Mouse (Mus musculus) thymus, adult 18-20 months (tissue): ENCODE measurements around the gene Emg1.

Source experiments
- DNase-seq, 2 experiments: peaks; one replicate each; pipeline ENCODE4 v3.0.0; 2022; ENCODE audit warnings: mixed read lengths in 2 of 2

Gene Emg1

DNA sequence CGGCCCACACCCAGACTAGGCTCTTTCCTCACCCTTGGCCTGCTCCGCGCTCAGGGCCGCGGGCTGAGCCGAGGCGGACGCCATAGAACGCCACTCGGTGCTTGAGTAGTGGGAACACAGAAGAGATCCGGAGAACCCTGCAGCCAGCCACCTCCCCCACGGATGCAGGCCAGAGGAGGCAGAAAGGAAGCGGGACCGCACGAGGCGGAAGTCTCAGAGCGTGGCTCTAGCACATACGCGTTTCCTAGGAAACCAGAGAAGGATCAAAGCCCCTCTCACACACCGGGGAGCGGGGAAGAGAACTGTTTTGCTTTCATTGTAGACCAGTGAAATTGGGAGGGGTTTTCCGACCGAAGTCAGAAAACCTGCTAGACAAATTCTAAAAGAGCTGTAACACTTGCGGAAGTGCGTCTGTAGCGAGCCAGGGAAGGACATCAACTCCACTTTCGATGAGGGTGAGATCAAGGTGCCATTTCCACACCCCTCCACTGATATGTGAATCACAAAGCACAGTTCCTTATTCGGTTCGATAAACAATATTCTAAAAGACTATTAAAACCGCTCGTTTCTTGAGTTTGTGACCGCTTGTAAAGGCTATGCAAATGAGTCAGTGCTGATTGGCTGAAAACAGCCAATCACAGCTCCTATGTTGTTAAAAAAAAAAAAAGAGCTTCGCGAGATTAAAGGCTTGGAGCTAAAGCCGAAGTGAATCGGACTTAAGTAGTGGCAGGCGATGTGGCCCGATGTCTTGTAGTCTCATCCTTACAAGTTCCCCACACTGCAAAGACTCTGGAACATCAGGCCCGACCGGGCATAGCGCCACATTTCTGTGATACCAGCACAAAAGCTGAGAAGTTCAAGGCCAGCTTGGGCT is 29.1 kb upstream of the Emg1 start, which contains the start of gene Grcc10:
TSS of gene Grcc10 (minus strand) at position 487 of the 874 bp plus-strand sequence.
- DNase-seq: peak; percentile 89 to 95

GRCm38 (mm10) chr6:124740211-124740887 is 28.4 kb upstream of the Emg1 start:
- DNase-seq: peak; percentile 55 to 59

DNA sequence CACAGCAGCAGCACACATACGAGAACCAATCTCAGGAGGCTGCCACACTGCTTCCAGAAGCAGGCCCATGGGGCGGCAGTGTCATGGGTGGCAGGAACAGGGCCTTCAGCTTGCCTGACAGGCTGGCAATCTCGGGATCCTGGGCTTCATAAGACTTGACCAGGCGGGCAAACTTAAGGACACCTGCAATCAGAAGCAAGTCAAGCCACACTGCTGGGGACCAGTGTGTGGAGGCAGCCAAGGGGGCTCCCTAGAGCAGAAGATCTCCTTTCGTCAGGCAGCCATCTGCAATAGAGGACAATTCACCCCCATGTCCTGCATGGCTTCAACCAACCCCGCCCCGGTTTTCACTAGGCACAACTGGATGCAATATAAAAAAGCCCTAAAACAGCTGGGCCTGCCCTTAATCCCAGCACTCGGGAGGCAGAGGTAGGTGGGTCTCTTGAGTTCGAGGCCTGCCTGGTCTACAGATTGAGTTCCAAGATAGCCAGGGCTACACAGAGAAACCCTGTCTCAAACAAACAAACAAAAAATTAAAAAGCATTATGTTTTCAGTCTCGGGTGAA is 27.3 kb upstream of the Emg1 start:
- no peak for DNase-seq

GRCm38 (mm10) chr6:124738511-124739023 is 26.6 kb upstream of the Emg1 start, which contains the start of gene Ptpn6:
TSS of gene Ptpn6 (minus strand) at chr6:124738714.
- no peak for DNase-seq

GRCm38 (mm10) chr6:124737040-124737439 is 25.1 kb upstream of the Emg1 start:
- no peak for DNase-seq

DNA sequence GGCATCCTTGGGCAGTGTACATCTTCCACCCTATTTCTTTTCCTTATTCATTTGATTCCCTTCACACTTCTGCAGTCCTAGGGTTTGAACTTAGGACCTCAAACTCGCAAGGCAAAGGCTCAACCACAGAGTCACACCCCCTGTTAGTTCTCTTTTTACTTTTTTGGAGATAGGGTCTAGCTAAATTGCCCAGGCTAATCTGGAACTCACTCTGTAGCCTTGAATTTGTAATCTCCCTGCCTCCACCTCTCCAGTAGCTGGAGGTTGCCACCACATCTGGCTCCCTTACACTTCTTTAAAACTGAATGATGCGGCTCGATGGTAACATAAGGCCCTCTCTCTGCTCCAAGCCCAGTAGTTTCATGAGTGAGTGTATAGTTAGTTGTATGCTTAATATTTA is 22.4 kb upstream of the Emg1 start:
- DNase-seq: no peak

- peak; percentile 84 to 89 for DNase-seq
Observed at GRCm38 (mm10) chr6:124732476-124733370, 20.7 kb upstream of the Emg1 start.

DNA sequence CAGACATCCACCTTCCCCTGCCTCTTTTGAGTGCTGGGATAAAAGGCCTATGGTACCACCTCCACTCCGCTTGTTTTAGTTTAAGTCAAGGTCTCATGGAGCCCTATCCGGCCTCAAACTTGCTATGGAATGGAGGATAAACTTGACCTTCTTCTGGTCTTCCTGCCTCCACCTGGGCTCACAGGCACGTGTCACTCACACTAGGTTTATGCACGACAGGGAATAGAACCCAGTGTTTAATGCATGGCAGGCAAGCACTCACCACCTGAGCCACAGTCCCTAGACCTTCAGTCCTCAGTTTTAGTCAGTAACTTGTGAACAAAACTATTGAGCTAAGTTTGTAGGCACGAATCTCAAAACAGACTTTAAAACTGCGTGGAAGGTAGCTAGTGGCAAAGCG is 19.1 kb upstream of the Emg1 start:
- peak in 1 of 2 experiments; percentile 9 for DNase-seq

GRCm38 (mm10) chr6:124729850-124730705 is 18.1 kb upstream of the Emg1 start:
- DNase-seq: peak in 1 of 2 experiments; percentile 70

DNA sequence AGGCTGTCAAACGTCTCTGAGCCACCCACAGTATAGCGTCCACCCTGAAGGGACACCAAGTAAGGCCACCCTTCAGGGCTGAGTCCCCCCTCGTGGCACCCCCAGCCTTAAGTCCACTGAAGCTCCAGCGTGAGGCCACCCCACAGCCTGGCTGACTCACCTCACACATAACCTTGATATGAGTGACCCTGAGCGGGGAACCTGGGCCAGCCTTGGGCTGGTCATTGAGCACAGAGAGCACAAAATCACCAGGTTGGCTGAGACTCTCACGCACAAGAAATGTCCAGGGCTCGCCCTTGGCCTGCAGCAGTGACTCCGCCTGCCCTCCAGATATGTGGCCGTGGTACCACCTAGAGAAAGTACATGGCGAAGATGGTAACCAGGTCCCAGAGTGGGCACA is 16.6 kb upstream of the Emg1 start:
- DNase-seq: no peak

- no peak for DNase-seq
Observed at GRCm38 (mm10) chr6:124724472-124724871, 12.5 kb upstream of the Emg1 start.

DNA sequence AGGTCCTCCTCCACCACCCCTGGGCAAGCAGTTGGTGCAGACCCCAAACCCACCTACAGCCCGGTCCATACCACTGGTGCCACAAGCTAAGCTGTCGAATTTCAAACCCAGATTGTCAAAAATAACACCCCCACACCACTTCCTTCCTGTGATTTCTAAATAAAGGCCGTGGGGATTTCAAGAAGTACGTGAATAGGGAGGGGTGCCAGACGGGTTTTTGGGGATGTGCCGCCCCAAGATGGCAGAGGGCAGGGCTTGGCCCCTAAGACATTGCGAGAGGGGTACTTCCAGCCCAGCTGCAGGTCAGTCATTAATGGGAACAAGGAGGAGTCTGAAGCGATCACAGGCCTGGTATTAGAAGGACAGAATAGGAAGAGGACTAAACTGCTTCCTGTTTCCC is 11.6 kb upstream of the Emg1 start:
- no peak for DNase-seq

DNA sequence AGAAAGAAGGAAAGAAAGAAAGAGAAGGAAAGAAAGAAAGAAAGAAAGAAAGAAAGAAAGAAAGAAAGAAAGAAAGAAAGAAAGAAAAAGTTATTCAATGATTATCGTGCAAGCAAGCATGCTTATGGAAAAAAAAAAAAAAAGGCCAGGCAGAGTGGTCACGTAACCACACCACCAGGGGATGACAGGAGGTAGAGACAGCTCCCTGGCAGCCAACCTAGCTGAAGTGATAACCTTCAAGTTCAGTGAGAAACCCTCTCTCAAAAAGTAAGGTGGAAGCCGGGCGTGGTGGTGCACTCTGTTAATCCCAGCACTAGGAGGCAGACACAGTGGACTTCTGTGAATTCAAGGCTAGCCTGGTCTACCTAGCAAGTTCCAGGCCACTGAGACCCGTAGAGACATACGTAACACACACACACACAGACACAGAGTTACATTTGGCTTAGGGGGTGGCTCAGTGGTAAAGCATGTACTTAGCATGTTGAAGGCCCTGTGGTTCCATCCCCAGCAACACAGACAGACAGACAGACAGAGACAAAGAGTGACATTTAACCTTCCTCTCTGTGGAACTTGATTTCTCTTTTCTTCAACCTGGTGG is 11.0 kb upstream of the Emg1 start:
- DNase-seq: no peak

DNA sequence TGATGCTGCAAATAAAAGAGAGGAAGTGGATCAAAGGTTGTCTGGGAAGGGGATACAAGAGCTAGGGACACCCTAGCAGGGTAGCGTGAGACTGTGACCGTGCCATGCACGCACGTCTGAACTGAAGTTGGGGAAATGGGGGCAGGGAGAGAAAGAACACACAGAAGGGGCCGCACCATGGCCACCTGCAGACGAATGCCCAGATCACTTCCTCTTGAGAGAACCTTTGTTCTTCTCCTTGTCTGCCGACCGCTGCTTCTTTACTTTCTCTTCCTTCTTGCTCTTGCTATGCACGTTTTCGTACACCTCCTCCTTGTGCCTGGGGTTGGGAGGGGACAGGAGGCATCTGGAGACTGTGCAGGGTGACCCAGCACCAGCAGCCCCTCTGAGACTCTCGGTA is 8.9 kb upstream of the Emg1 start:
- peak in 1 of 2 experiments; percentile 59 for DNase-seq

GRCm38 (mm10) chr6:124719354-124719978 is 7.5 kb upstream of the Emg1 start:
- no peak for DNase-seq

GRCm38 (mm10) chr6:124718703-124719102 is 6.7 kb upstream of the Emg1 start:
- no peak for DNase-seq

DNA sequence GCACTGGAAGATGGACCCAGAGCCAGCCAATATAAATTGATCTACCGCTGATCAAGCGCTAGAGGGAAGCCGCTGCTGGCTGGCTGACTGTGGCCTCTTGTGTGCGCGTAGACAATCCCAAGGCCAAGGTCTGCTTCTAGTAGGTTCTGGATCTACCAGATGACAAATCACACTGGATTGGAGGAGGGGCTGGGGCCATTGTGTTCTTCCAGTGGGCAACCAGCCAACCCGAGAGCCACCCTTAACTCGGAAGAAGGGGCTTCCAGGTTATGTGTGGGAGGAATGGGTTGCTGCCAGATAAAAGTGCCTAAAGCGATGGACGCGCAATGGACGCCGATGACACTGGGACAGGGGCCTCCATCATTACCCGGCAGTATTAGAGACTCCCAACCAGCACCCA is 6.0 kb upstream of the Emg1 start:
- DNase-seq: no peak

GRCm38 (mm10) chr6:124716864-124717490 is 5.0 kb upstream of the Emg1 start:
- DNase-seq: no peak

- no peak for DNase-seq
Observed at GRCm38 (mm10) chr6:124712918-124713317, 940 bp upstream of the Emg1 start.
